Mouse (Mus musculus): Measurements from ENCODE around the gene Thbs4. TPM values are rescaled to one million over a fixed set of nuclear protein-coding genes. Genes with fewer than 3 reads are reported as not detected.
A peak's percentile ranks its signal among the peaks of the same experiment; 100 is the strongest.

The Thbs4 gene
- polyA plus RNA-seq, 1 experiment from 2014 or later, result 31.0 TPM

GRCm38 (mm10) chr13:92739858-92740257 is 54.8 kb downstream of the Thbs4 start:
- Histone ChIP-seq H3K9ac (no peak overlapping the region), H3K4me2 (no peak overlapping the region), H3K27ac (replicated peaks) (no peak overlapping the region), H3K4me3 (no peak overlapping the region), H3K27me3 (replicated peaks) (no peaks in the 10 kb centered on the region), H3K9me3 (no peaks in the 10 kb centered on the region), H3K36me3 (no peaks in the 10 kb centered on the region), H3K4me1 (peaks cover 11% of the 10 kb centered on the region)
- WGBS, result 81% methylated on average over 3 of the region's 3 CpGs
- no peak for ATAC-seq (ENCODE audit: extremely low read depth, insufficient number of reproducible peaks, low FRiP score, low TSS enrichment)

- H3K36me3 ChIP-seq, result no peaks in the 10 kb centered on the region
- H3K4me3 ChIP-seq, result no peak overlapping the region
- H3K9me3 ChIP-seq, result no peaks in the 10 kb centered on the region
- no peak overlapping the region for H3K27ac ChIP-seq (replicated peaks)
- H3K4me2 ChIP-seq, result no peak overlapping the region
- no peak overlapping the region for H3K9ac ChIP-seq
- no peak for ATAC-seq (ENCODE audit: extremely low read depth, insufficient number of reproducible peaks, low FRiP score, low TSS enrichment)
- 0 out of 2 replicates have a peak, but pooled peaks cover under 1% of the 10 kb centered on the region for H3K27me3 ChIP-seq (replicated peaks)
- 73% methylated on average over 3 of the region's 3 CpGs for WGBS
- peaks cover 11% of the 10 kb centered on the region for H3K4me1 ChIP-seq
These were observed 55.8 kb downstream of the Thbs4 start for GRCm38 (mm10) chr13:92738821-92739220.

GRCm38 (mm10) chr13:92736516-92737300 is 57.9 kb downstream of the Thbs4 start:
- H3K4me2 ChIP-seq, result no peak overlapping the region
- H3K36me3 ChIP-seq, result no peaks in the 10 kb centered on the region
- H3K27ac ChIP-seq (replicated peaks), result no peak overlapping the region
- WGBS, result 49% methylated on average over 11 of the region's 11 CpGs
- ATAC-seq (ENCODE audit: extremely low read depth, insufficient number of reproducible peaks, low FRiP score, low TSS enrichment), result no peak
- no peak overlapping the region for H3K4me3 ChIP-seq
- H3K9me3 ChIP-seq, result no peaks in the 10 kb centered on the region
- peaks cover 13% of the 10 kb centered on the region; the same call in 1 of the 2 replicates for H3K27me3 ChIP-seq (replicated peaks)
- H3K9ac ChIP-seq, result no peak overlapping the region
- peaks cover 9% of the 10 kb centered on the region for H3K4me1 ChIP-seq

DNA sequence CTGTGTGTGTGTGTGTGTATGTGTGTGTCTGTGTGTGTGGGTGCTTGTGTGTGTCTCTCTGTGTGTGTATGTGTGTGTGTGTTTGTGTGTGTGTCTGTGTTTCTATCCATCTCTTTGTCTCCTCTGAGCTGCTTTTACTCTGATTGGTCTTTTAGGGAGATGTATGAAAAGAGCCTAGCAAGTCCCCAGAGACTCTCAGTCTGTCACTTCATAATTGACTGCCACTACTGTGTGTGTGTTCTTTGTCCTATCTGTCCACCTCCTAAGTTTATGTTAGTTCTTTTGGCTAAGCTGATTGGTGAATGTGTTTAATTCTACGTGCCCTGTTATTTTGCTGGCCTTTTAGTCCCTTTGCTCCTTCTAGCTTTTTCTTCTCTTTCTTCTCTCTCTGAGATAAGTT is 58.9 kb downstream of the Thbs4 start:
- no peak overlapping the region for H3K4me3 ChIP-seq
- no peaks in the 10 kb centered on the region for H3K9me3 ChIP-seq
- H3K4me1 ChIP-seq, result peaks cover 9% of the 10 kb centered on the region
- H3K27me3 ChIP-seq (replicated peaks), result peaks cover 13% of the 10 kb centered on the region; the same call in 1 of the 2 replicates
- no peak overlapping the region for H3K4me2 ChIP-seq
- no peak for ATAC-seq (ENCODE audit: extremely low read depth, insufficient number of reproducible peaks, low FRiP score, low TSS enrichment)
- H3K36me3 ChIP-seq, result no peaks in the 10 kb centered on the region
- no peak overlapping the region for H3K9ac ChIP-seq
- 74% methylated on average over 1 of the region's 1 CpGs for WGBS
- H3K27ac ChIP-seq (replicated peaks), result no peak overlapping the region

GRCm38 (mm10) chr13:92733741-92734140 is 60.9 kb downstream of the Thbs4 start:
- no peak overlapping the region for H3K9ac ChIP-seq
- H3K27ac ChIP-seq (replicated peaks), result no peak overlapping the region
- no peak for ATAC-seq (ENCODE audit: extremely low read depth, insufficient number of reproducible peaks, low FRiP score, low TSS enrichment)
- H3K4me2 ChIP-seq, result no peak overlapping the region
- H3K4me1 ChIP-seq, result peaks cover 23% of the 10 kb centered on the region
- no peak overlapping the region for H3K4me3 ChIP-seq
- no peaks in the 10 kb centered on the region for H3K9me3 ChIP-seq
- WGBS, result 81% methylated on average over 11 of the region's 11 CpGs
- peaks cover 13% of the 10 kb centered on the region; the same call in 1 of the 2 replicates for H3K27me3 ChIP-seq (replicated peaks)
- no peaks in the 10 kb centered on the region for H3K36me3 ChIP-seq

DNA sequence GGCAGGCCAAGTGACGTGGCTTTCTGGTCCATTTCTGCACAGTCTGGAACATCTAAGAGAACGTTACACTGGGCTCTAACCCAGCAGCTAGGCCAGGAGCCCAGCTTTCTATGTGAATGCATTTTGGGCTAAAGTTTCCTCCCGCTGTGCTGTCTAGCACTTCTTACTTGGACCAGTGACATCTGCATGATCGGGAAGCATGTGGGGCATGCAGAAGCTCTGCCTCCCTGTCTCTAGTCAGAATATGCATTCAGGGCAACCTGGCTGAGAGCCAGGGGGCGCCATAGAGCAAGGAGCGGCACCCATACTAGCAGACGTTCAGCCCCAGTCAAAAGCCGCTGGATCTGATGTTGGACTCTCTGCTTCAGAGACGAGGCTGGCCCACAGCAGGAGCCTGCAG is 61.4 kb downstream of the Thbs4 start:
- 41% methylated on average over 9 of the region's 9 CpGs for WGBS
- H3K9me3 ChIP-seq, result no peaks in the 10 kb centered on the region
- H3K4me1 ChIP-seq, result peaks cover 23% of the 10 kb centered on the region
- H3K27ac ChIP-seq (replicated peaks), result no peak overlapping the region
- no peak overlapping the region for H3K4me2 ChIP-seq
- no peaks in the 10 kb centered on the region for H3K36me3 ChIP-seq
- no peak overlapping the region for H3K4me3 ChIP-seq
- H3K27me3 ChIP-seq (replicated peaks), result peaks cover 13% of the 10 kb centered on the region; the same call in 1 of the 2 replicates
- ATAC-seq (ENCODE audit: extremely low read depth, insufficient number of reproducible peaks, low FRiP score, low TSS enrichment), result no peak
- H3K9ac ChIP-seq, result no peak overlapping the region

DNA sequence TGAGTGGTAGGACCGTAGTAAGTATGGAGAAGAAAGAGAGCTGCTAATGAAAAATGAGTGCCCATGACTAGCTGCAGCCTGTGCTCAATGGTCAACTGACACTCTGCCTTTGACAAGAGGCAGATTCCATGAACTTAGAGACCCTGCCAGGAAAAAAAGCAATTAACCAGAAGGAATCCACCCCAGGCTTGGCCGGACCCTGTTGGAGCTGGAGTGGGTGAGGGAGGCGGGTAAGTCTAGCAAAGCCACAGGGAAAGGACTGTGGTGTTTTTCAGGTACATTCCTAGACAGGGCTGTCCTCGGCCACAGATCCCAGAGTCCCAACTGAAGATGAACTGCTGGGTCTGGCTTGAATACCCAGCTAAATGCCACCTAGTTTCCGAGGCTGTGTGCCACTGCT is 61.8 kb downstream of the Thbs4 start:
- no peak overlapping the region for H3K4me2 ChIP-seq
- H3K27ac ChIP-seq (replicated peaks), result no peak overlapping the region
- H3K9me3 ChIP-seq, result no peaks in the 10 kb centered on the region
- H3K27me3 ChIP-seq (replicated peaks), result peaks cover 13% of the 10 kb centered on the region; the same call in 1 of the 2 replicates
- peaks cover 23% of the 10 kb centered on the region for H3K4me1 ChIP-seq
- no peaks in the 10 kb centered on the region for H3K36me3 ChIP-seq
- WGBS, result 74% methylated on average over 5 of the region's 5 CpGs
- ATAC-seq (ENCODE audit: extremely low read depth, insufficient number of reproducible peaks, low FRiP score, low TSS enrichment), result no peak
- H3K4me3 ChIP-seq, result no peak overlapping the region
- no peak overlapping the region for H3K9ac ChIP-seq

GRCm38 (mm10) chr13:92731811-92732210 is 62.8 kb downstream of the Thbs4 start:
- WGBS, result 55% methylated on average over 6 of the region's 6 CpGs
- Histone ChIP-seq H3K4me2 (no peak overlapping the region), H3K27me3 (replicated peaks) (peaks cover 13% of the 10 kb centered on the region; the same call in 1 of the 2 replicates), H3K9ac (no peak overlapping the region), H3K36me3 (no peaks in the 10 kb centered on the region), H3K9me3 (no peaks in the 10 kb centered on the region), H3K4me1 (peaks cover 23% of the 10 kb centered on the region), H3K27ac (replicated peaks) (no peak overlapping the region), H3K4me3 (no peak overlapping the region)
- ATAC-seq (ENCODE audit: extremely low read depth, insufficient number of reproducible peaks, low FRiP score, low TSS enrichment), result no peak

GRCm38 (mm10) chr13:92729811-92730210 is 64.8 kb downstream of the Thbs4 start:
- Histone ChIP-seq H3K27ac (replicated peaks) (no peak overlapping the region), H3K4me3 (no peak overlapping the region), H3K4me2 (peak overlapping the region; percentile 46), H3K4me1 (peaks cover 18% of the 10 kb centered on the region), H3K36me3 (no peaks in the 10 kb centered on the region), H3K9me3 (no peaks in the 10 kb centered on the region), H3K27me3 (replicated peaks) (peaks cover 13% of the 10 kb centered on the region; the same call in 1 of the 2 replicates), H3K9ac (no peak overlapping the region)
- no peak for ATAC-seq (ENCODE audit: extremely low read depth, insufficient number of reproducible peaks, low FRiP score, low TSS enrichment)
- WGBS, result 28% methylated on average over 13 of the region's 13 CpGs

- H3K9me3 ChIP-seq, result no peaks in the 10 kb centered on the region
- H3K4me1 ChIP-seq, result no peaks in the 10 kb centered on the region
- H3K4me2 ChIP-seq, result no peak overlapping the region
- no peaks in the 10 kb centered on the region for H3K27me3 ChIP-seq (replicated peaks)
- 57% methylated on average over 5 of the region's 5 CpGs for WGBS
- ATAC-seq (ENCODE audit: extremely low read depth, insufficient number of reproducible peaks, low FRiP score, low TSS enrichment), result no peak
- no peak overlapping the region for H3K4me3 ChIP-seq
- H3K36me3 ChIP-seq, result no peaks in the 10 kb centered on the region
- no peak overlapping the region for H3K9ac ChIP-seq
- H3K27ac ChIP-seq (replicated peaks), result no peak overlapping the region
These were observed 72.2 kb downstream of the Thbs4 start for GRCm38 (mm10) chr13:92722389-92722788.

DNA sequence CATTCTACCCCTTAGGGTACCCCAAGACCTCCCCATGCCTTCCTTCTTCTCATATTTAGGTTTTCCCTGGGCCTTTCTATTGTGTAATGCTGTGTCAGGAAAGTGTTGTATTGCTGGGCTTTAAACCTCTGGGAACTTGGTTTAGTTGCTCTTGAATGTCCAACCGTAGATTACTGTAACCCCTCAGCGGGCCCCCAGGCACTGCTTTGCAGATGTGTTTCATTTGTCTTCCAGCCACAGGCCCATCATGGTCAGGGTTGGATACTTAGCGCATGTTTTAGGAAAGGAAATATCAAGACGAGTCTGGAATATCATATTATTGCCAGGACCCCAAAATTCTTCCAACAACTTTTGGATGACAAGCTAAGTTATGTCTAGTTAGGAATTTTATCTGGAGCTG is 73.6 kb downstream of the Thbs4 start:
- Histone ChIP-seq H3K27ac (replicated peaks) (no peak overlapping the region), H3K4me1 (no peaks in the 10 kb centered on the region), H3K4me2 (no peak overlapping the region), H3K9me3 (no peaks in the 10 kb centered on the region), H3K36me3 (no peaks in the 10 kb centered on the region), H3K4me3 (no peak overlapping the region), H3K9ac (no peak overlapping the region), H3K27me3 (replicated peaks) (no peaks in the 10 kb centered on the region)
- WGBS, result 73% methylated on average over 4 of the region's 4 CpGs
- ATAC-seq (ENCODE audit: extremely low read depth, insufficient number of reproducible peaks, low FRiP score, low TSS enrichment), result no peak

All from heart, embryonic 13.5 days (tissue).